Mouse (Mus musculus) neural tube, embryonic 11.5 days (tissue): Measurements from ENCODE around the gene Usp30. TPM values are rescaled to one million over a fixed set of nuclear protein-coding genes. Genes with fewer than 3 reads are reported as not detected.

Experiments
- ATAC-seq: fragments of 200-750 bp; cut with Nextera tagmentation; 2 replicates; pipeline ENCODE4 v1.8.0; 2017; ENCODE audit warnings: moderate number of reproducible peaks, mild to moderate bottlenecking, moderate TSS enrichment, moderate library complexity; ENCODE audit not compliant: insufficient read depth, low FRiP score, low TSS enrichment
- DNase-seq: peaks from one replicate; pipeline ENCODE4 v3.0.0-alpha.2; 2015; ENCODE audit warnings: low spot score
- H3K27ac ChIP-seq: fragments of 300-500 bp; sonication (generic); 2 replicates; pipeline ENCODE4 v1.5.1; 2014; ENCODE audit warnings: low read depth, mild to moderate bottlenecking, low read length
- H3K27me3 ChIP-seq: fragments of 300-500 bp; sonication (generic); 2 replicates; pipeline ENCODE4 v1.6.1; 2014; ENCODE audit warnings: mild to moderate bottlenecking, low read length, mixed read lengths; ENCODE audit not compliant: control insufficient read depth, insufficient read depth
- H3K36me3 ChIP-seq: fragments of 300-500 bp; sonication (generic); 2 replicates; pipeline ENCODE4 v1.6.1; 2014; ENCODE audit warnings: mild to moderate bottlenecking, low read length, moderate library complexity, mixed read lengths; ENCODE audit not compliant: control insufficient read depth, insufficient read depth
- H3K4me1 ChIP-seq: fragments of 300-500 bp; sonication (generic); 2 replicates; pipeline ENCODE4 v1.6.1; 2014; ENCODE audit warnings: low read length, mixed read lengths; ENCODE audit not compliant: control insufficient read depth, insufficient read depth
- H3K4me2 ChIP-seq: fragments of 300-500 bp; sonication (generic); 2 replicates; pipeline ENCODE4 v1.6.1; 2014; ENCODE audit warnings: low read depth, mild to moderate bottlenecking, moderate library complexity
- H3K4me3 ChIP-seq: fragments of 300-500 bp; sonication (generic); 2 replicates; pipeline ENCODE4 v1.5.1; 2014; ENCODE audit warnings: low read depth, low read length
- H3K9ac ChIP-seq: fragments of 300-500 bp; sonication (generic); 2 replicates; pipeline ENCODE4 v1.6.1; 2014; ENCODE audit warnings: mild to moderate bottlenecking, low read length
- H3K9me3 ChIP-seq: fragments of 300-500 bp; sonication (generic); 2 replicates; pipeline ENCODE4 v1.6.1; 2016; ENCODE audit warnings: low read length; ENCODE audit not compliant: control insufficient read depth
- WGBS: fragments of 180-500 bp; shearing (Covaris S2); extraction: QIAGEN DNeasy Blood & Tissue Kit; methylation state at CpG from one replicate; pipeline ENCODE4 v1.1.7; 2014; 5-methylcytosine and 5-hydroxymethylcytosine counted together
- polyA plus RNA-seq: library from polyadenylated mRNA; unstranded; fragments of >200 nt; fragmentation: Nextera tagmentation; extraction: Ambion mirVana; gene quantifications from 2 replicates; pipeline ENCODE4 v1.2.1, GENCODE M21; 2014

Usp30 gene
- polyA plus RNA-seq, 1 experiment from 2014 or later: 14.5 TPM

- peaks cover 3% of the 10 kb centered on the region; the same call in 1 of the 2 replicates for H3K4me1 ChIP-seq
- H3K4me2 ChIP-seq: peak within 1 kb of the TSS; percentile 95
- peak within 1 kb of the TSS; percentile 59 for H3K4me3 ChIP-seq
- DNase-seq (peak; percentile 91), ATAC-seq (0 out of 2 replicates have a peak, but pooled peaks have one; percentile 22)
- no peaks in the 10 kb centered on the region for H3K9me3 ChIP-seq
- H3K9ac ChIP-seq: peak within 1 kb of the TSS; percentile 75
- peak within 1 kb of the TSS; percentile 76 for H3K27ac ChIP-seq
- no peaks in the 10 kb centered on the region for H3K27me3 ChIP-seq
- peaks cover 7% of the 10 kb centered on the region for H3K36me3 ChIP-seq
- WGBS: under 1% methylated on average over 68 of the region's 69 CpGs
These were observed 62.4 kb downstream of the Usp30 start, which contains the start of gene Alkbh2 for GRCm38 (mm10) chr5:114127374-114128349. Gene Alkbh2 (minus strand): TSS chr5:114128218.

DNA sequence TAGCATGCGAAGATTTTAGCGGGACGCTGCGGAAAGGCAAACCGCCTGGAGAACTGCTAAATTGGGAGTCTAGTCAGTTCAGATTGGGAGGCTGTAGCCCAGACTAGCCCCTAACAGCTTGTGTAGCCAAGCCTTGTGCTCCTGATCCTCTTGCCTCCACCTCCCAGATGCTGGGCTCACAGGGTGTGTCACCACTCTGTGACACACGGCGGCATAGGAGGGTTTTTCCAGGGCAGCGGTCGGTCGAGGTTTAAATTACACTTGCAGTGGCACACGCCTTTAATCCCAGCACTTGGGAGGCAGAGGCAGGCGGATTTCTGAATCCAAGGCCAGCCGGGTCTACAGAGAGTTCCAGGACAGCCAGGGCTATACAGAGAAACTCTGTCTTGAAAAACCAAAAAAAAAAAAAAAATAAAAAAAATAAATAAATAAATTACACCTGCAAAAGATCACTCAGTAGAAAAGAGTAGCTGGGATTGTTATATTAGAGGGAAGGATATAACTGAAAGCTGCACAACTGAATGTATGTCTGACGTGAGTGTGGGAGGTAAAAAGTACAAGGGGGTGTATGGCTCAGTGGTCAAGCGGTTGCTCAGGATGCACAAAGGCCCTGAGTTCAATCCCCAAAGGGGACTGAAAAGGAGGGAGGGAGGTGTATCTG, 64.4 kb downstream of the Usp30 start:
- Histone ChIP-seq H3K36me3 (no peaks in the 10 kb centered on the region), H3K4me2 (peak overlapping the region; percentile 95), H3K27ac (no peak overlapping the region), H3K4me1 (peaks cover 4% of the 10 kb centered on the region; the same call in 1 of the 2 replicates), H3K4me3 (peak overlapping the region; percentile 72), H3K9ac (no peak overlapping the region), H3K27me3 (no peaks in the 10 kb centered on the region), H3K9me3 (no peaks in the 10 kb centered on the region)
- ATAC-seq (no peak), DNase-seq (no peak)
- WGBS: 81% methylated on average over 15 of the region's 15 CpGs

- peak; percentile 46 for ATAC-seq
- H3K4me3 ChIP-seq: peak within 1 kb of the TSS; percentile 72
- peaks cover 4% of the 10 kb centered on the region; the same call in 1 of the 2 replicates for H3K4me1 ChIP-seq
- WGBS: under 1% methylated on average over 25 of the region's 29 CpGs
- peak; percentile 78 for DNase-seq
- H3K9ac ChIP-seq: peak within 1 kb of the TSS; percentile 50
- no peak within 1 kb of the TSS for H3K27ac ChIP-seq
- peak within 1 kb of the TSS; percentile 95 for H3K4me2 ChIP-seq
- H3K9me3 ChIP-seq: no peaks in the 10 kb centered on the region
- H3K27me3 ChIP-seq: no peaks in the 10 kb centered on the region
- no peaks in the 10 kb centered on the region for H3K36me3 ChIP-seq
These were observed 64.9 kb downstream of the Usp30 start, which contains the start of gene Ung for GRCm38 (mm10) chr5:114130211-114130605. Gene Ung (plus strand): TSS chr5:114130386.

- peak overlapping the region; percentile 95 for H3K4me2 ChIP-seq
- under 1% methylated on average over 87 of the region's 87 CpGs for WGBS
- peak; percentile 98 for ATAC-seq
- no peaks in the 10 kb centered on the region for H3K9me3 ChIP-seq
- DNase-seq: peak; percentile 92
- peaks cover 4% of the 10 kb centered on the region; the same call in 1 of the 2 replicates for H3K4me1 ChIP-seq
- no peaks in the 10 kb centered on the region for H3K27me3 ChIP-seq
- peak overlapping the region; percentile 72 for H3K4me3 ChIP-seq
- peak overlapping the region; percentile 50 for H3K9ac ChIP-seq
- no peak overlapping the region for H3K27ac ChIP-seq
- H3K36me3 ChIP-seq: no peaks in the 10 kb centered on the region
These were observed 65.6 kb downstream of the Usp30 start for GRCm38 (mm10) chr5:114130698-114131520.

GRCm38 (mm10) chr5:114131521-114131840, 66.2 kb downstream of the Usp30 start:
- DNase-seq (no peak), ATAC-seq (no peak)
- peaks cover 4% of the 10 kb centered on the region; the same call in 1 of the 2 replicates for H3K4me1 ChIP-seq
- H3K4me2 ChIP-seq: peak overlapping the region; percentile 95
- H3K4me3 ChIP-seq: peak overlapping the region; percentile 72
- WGBS: 0% methylated on average over 15 of the region's 15 CpGs
- H3K36me3 ChIP-seq: no peaks in the 10 kb centered on the region
- peak overlapping the region; percentile 50 for H3K9ac ChIP-seq
- no peaks in the 10 kb centered on the region for H3K9me3 ChIP-seq
- no peaks in the 10 kb centered on the region for H3K27me3 ChIP-seq
- H3K27ac ChIP-seq: no peak overlapping the region

- DNase-seq: no peak
- no peak overlapping the region for H3K27ac ChIP-seq
- no peak overlapping the region for H3K9ac ChIP-seq
- no peaks in the 10 kb centered on the region for H3K27me3 ChIP-seq
- ATAC-seq: no peak
- 87% methylated on average over 6 of the region's 6 CpGs for WGBS
- no peak overlapping the region for H3K4me3 ChIP-seq
- no peaks in the 10 kb centered on the region; the same call in 1 of the 2 replicates for H3K36me3 ChIP-seq
- no peaks in the 10 kb centered on the region for H3K9me3 ChIP-seq
- no peak overlapping the region for H3K4me2 ChIP-seq
- peaks cover 4% of the 10 kb centered on the region; the same call in 1 of the 2 replicates for H3K4me1 ChIP-seq
These were observed 67.6 kb downstream of the Usp30 start for GRCm38 (mm10) chr5:114132841-114133240.

DNA sequence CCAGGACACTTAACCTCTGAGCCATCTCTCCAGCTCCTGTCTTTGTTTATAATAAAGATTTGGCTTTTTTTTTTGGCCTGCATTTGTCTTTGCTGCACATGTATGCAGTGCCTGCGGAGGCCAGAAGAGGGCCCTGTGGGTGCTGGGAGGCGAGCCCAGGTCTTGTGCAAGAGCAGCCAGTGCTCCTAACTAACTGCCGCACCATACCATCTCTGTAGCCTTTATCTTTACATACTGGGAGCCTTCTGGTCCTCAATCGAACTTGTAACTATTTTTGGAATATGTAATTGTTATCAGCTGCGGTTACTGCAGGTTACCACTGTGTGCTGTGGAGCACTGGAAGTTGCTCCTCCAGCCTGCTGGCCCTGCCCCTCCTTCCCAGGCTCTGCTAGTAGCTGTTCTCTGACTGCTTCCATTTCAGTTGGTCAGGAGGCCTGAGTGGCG, 68.9 kb downstream of the Usp30 start:
- H3K4me2 ChIP-seq: no peak overlapping the region
- ATAC-seq (no peak), DNase-seq (no peak)
- 72% methylated on average over 6 of the region's 6 CpGs for WGBS
- H3K9ac ChIP-seq: no peak overlapping the region
- peaks cover 6% of the 10 kb centered on the region; the same call in 1 of the 2 replicates for H3K4me1 ChIP-seq
- H3K27me3 ChIP-seq: no peaks in the 10 kb centered on the region
- H3K4me3 ChIP-seq: no peak overlapping the region
- H3K36me3 ChIP-seq: no peaks in the 10 kb centered on the region; the same call in 1 of the 2 replicates
- H3K9me3 ChIP-seq: no peaks in the 10 kb centered on the region
- no peak overlapping the region for H3K27ac ChIP-seq

DNA sequence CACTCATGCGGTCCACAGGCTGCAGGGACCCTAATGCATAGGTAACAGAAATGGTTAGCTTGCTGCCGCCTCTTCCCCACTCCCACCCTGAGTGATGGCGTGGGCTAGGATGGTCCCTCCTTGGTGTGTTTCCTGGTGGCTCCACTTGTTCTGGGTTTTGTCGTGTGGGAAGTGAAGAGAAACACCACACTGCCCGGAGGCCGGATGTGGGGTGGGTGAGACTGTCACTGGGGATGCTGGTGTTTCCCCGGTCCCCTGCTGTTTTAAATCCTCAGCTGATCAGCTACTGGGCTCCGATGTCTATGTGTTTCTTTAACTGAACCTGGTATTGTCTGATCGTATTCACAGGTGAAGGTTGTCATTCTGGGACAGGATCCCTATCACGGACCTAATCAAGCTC, 70.3 kb downstream of the Usp30 start:
- no peak overlapping the region for H3K4me2 ChIP-seq
- H3K4me1 ChIP-seq: peaks cover 6% of the 10 kb centered on the region; the same call in 1 of the 2 replicates
- no peak for DNase-seq
- no peak overlapping the region for H3K4me3 ChIP-seq
- no peak for ATAC-seq
- no peaks in the 10 kb centered on the region; the same call in 1 of the 2 replicates for H3K36me3 ChIP-seq
- no peak overlapping the region for H3K27ac ChIP-seq
- H3K9ac ChIP-seq: no peak overlapping the region
- no peaks in the 10 kb centered on the region for H3K9me3 ChIP-seq
- WGBS: 93% methylated on average over 10 of the region's 10 CpGs
- no peaks in the 10 kb centered on the region for H3K27me3 ChIP-seq
